Mouse (Mus musculus) midbrain, embryonic 15.5 days (tissue): Measurements from ENCODE around the gene Ndufa10. TPM values are rescaled to one million over a fixed set of nuclear protein-coding genes. Genes with fewer than 3 reads are reported as not detected.
A peak's percentile ranks its signal among the peaks of the same experiment; 100 is the strongest.

Source experiments
- ATAC-seq: fragments of 200-750 bp; cut with Nextera tagmentation; replicated peaks from 2 replicates; pipeline ENCODE4 v1.8.0; 2017; ENCODE audit warnings: moderate TSS enrichment
- H3K27ac ChIP-seq: fragments of 300-500 bp; sonication (generic); 2 replicates; pipeline ENCODE4 v1.5.1; 2015; ENCODE audit warnings: mild to moderate bottlenecking, inconsistent platforms
- H3K27me3 ChIP-seq: fragments of 300-500 bp; sonication (generic); replicated peaks from 2 replicates; pipeline ENCODE4 v1.6.1; 2015; ENCODE audit warnings: inconsistent platforms
- H3K36me3 ChIP-seq: fragments of 300-500 bp; sonication (generic); replicated peaks from 2 replicates; pipeline ENCODE4 v1.6.1; 2015; ENCODE audit warnings: inconsistent platforms
- H3K4me1 ChIP-seq: fragments of 300-500 bp; sonication (generic); 2 replicates; pipeline ENCODE4 v1.6.1; 2015; ENCODE audit warnings: inconsistent platforms
- H3K4me2 ChIP-seq: fragments of 300-500 bp; sonication (generic); 2 replicates; pipeline ENCODE4 v1.6.1; 2015; ENCODE audit warnings: inconsistent platforms, mild to moderate bottlenecking, moderate library complexity
- H3K4me3 ChIP-seq: fragments of 300-500 bp; sonication (generic); 2 replicates; pipeline ENCODE4 v1.5.1; 2015; ENCODE audit warnings: mild to moderate bottlenecking, inconsistent platforms
- H3K9ac ChIP-seq: fragments of 300-500 bp; sonication (generic); 2 replicates; pipeline ENCODE4 v1.6.1; 2015; ENCODE audit warnings: mild to moderate bottlenecking, inconsistent platforms
- H3K9me3 ChIP-seq: fragments of 300-500 bp; sonication (generic); 2 replicates; pipeline ENCODE4 v1.6.1; 2016; ENCODE audit warnings: inconsistent platforms
- WGBS: fragments of 180-500 bp; shearing (Covaris S2); methylation state at CpG from one replicate; pipeline ENCODE4 v1.1.7; 2015; ENCODE audit warnings: mixed read lengths; 5-methylcytosine and 5-hydroxymethylcytosine counted together
- polyA plus RNA-seq: library from polyadenylated mRNA; unstranded; fragments of >200 nt; fragmentation: Nextera tagmentation; extraction: Ambion mirVana; gene quantifications from 2 replicates; pipeline ENCODE4 v1.2.1, GENCODE M21; 2015

Gene Ndufa10
- polyA plus RNA-seq, 1 experiment from 2014 or later: 303 TPM

DNA sequence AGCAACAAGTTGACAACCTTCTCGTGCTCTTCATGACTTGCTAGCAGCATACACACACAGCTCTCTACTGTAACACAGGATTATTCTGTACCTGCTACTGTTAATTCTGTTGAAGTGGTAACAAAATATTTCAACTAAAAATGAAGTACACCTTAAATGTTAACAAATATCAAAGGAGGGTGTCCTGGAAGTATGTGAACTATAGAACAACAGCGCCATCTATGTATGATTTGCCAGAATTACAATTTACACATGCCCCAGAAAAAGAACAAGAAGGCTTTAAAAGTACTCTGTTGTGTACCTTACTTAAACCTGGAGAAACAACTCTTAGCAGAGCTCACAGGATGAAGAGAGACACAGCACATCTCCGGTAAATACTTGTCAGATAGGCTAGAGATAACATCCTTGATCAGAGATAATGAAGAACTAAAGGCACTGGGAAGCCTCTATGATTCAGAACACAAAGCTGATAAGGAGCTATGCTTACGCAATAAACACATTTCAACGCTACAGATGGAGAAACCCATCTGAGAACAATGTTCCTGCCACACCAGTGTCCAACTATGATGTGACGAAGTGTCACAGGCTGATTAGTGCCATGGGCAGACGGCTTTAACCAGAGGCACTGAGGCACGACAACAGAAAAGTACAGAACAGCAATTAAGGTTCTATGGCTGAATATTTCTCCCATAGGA, 19.8 kb downstream of the Ndufa10 start:
- WGBS: 78% methylated on average over 8 of the region's 8 CpGs
- H3K4me3 ChIP-seq: no peak overlapping the region
- H3K36me3 ChIP-seq: peaks cover 61% of the 10 kb centered on the region
- H3K27ac ChIP-seq: no peak overlapping the region
- no peaks in the 10 kb centered on the region for H3K4me1 ChIP-seq
- no peak overlapping the region for H3K9ac ChIP-seq
- H3K27me3 ChIP-seq: no peaks in the 10 kb centered on the region
- H3K4me2 ChIP-seq: no peak overlapping the region
- no peak for ATAC-seq
- no peaks in the 10 kb centered on the region for H3K9me3 ChIP-seq

DNA sequence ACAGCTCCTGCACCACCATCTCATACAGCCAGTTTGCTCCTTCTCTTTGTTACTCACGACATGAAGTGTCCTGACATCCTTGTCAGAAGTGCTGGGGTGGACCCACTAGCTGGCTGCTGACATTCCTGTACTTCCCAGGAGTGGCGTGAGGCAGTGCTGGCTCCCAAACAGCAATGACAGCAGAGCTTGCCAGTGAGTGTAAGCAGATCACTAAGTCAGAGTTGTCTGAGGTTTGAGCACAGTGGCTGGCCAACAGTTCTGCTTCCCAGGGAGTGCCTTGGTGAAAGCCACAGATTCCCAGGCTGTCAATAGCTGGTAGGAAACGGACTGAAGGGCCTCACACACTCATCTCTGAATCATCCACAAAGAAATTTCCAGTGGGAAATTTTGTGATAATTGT, 25.4 kb downstream of the Ndufa10 start:
- Histone ChIP-seq H3K9ac (no peak overlapping the region), H3K27ac (no peak overlapping the region), H3K4me3 (no peak overlapping the region), H3K4me2 (no peak overlapping the region), H3K4me1 (no peaks in the 10 kb centered on the region), H3K27me3 (no peaks in the 10 kb centered on the region), H3K36me3 (peaks cover 61% of the 10 kb centered on the region), H3K9me3 (no peaks in the 10 kb centered on the region)
- WGBS: 90% methylated on average over 3 of the region's 3 CpGs
- ATAC-seq: no peak

DNA sequence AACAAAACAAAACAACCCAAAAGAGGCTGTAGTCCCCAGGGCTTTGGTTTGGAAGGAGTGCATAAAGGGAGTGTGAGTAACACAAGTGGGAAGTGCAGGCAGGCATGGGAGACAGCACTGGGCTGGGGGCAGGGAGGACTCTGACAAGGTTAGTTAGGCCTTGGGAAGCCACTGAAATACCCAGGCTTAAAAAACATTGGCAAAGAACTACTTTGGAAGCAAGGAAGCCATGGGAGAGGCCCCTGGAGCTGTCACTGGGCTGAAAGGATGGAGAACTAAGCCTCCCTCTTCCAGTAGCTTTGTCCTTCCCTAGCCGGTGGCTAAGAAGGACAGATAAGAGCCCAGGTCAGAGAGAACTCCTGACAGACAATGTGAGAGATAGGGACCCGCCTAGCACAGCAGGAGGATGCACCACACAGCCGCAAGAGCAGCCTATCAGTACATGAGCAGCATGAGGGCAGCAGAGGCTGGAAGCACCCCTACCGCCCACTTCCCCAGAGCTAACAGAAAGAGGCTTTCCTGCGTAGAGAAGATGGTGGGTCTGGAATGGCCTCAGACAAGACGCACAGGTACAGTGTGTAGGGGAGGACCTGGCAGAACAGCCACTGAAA, 32.1 kb downstream of the Ndufa10 start:
- Histone ChIP-seq H3K9ac (no peak overlapping the region), H3K27me3 (no peaks in the 10 kb centered on the region), H3K4me2 (no peak overlapping the region), H3K9me3 (no peaks in the 10 kb centered on the region), H3K4me3 (no peak overlapping the region), H3K4me1 (peaks cover 21% of the 10 kb centered on the region), H3K36me3 (peaks cover 30% of the 10 kb centered on the region; the same call in 1 of the 2 replicates), H3K27ac (no peak overlapping the region)
- ATAC-seq: no peak
- WGBS: 58% methylated on average over 6 of the region's 6 CpGs

DNA sequence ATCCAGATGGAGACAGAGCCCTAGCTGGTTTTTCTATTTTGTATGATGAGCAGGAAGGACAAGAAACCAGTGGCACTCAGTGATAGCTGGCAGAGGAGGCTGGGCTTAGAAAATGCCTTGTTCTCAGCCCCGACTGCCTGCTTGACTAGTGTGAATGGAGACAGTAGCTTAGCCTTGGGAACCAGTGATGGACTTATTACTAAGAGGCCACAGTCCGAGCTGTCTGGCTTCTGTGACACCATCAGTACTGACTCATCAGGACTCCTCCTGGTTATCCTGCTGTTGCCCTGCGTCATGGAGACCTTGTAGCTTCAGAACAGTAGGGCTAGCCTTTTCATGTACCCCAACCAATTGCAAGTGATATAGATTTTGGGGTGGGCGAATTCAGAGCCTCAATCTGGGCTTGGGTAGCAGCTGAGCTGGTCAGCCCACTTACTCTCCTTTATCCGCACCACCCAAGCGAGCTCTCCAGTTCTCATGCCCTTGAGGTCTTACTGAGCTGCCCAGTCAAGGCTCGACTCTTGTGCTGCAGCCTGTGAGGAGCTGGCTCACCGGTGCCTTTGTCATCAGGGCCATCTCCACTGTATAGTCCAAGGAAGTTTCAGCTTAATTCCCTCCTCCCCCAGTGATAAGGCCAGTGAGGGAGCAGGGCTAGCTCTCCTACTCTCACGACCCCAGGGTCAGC, 33.5 kb downstream of the Ndufa10 start:
- ATAC-seq: no peak
- 91% methylated on average over 9 of the region's 9 CpGs for WGBS
- H3K4me2 ChIP-seq: no peak overlapping the region
- no peak overlapping the region for H3K27ac ChIP-seq
- H3K4me3 ChIP-seq: no peak overlapping the region
- no peaks in the 10 kb centered on the region for H3K27me3 ChIP-seq
- peaks cover 26% of the 10 kb centered on the region; the same call in 1 of the 2 replicates for H3K36me3 ChIP-seq
- no peak overlapping the region for H3K9ac ChIP-seq
- no peaks in the 10 kb centered on the region for H3K9me3 ChIP-seq
- H3K4me1 ChIP-seq: peaks cover 23% of the 10 kb centered on the region

DNA sequence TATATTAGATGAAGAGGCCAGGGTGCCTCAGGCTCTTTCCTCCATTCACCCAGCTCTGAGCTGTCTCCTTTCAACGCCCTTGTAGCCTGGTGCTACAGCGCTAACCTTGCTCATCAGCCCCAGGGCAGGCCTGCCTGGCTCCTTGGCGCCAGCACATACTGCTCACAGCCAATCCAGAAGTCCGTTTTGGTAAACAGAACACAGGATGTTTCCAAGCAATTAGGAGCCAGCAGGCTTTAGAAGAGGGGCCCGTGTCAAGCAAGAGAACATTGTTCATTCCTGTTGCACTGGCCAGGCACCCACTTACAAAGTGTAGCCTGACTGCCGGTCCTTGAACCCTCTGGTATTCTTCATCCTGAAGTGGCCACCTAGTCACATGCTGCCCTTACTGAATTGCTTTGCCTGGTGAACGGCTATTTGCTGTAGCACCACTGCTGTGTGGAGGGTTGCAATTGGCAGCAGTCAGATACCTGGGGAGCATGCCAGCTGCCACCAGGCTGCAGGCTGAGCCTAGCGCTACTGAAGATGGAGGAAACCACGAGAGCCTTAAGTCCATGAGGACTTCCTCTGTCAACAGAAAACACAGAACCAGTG, 35.9 kb downstream of the Ndufa10 start:
- Histone ChIP-seq H3K27ac (peak overlapping the region; percentile 60; the same call in 1 of the 2 replicates), H3K27me3 (no peaks in the 10 kb centered on the region), H3K4me2 (no peak overlapping the region), H3K4me3 (no peak overlapping the region), H3K36me3 (peaks cover 16% of the 10 kb centered on the region; the same call in 1 of the 2 replicates), H3K9me3 (no peaks in the 10 kb centered on the region), H3K4me1 (peaks cover 23% of the 10 kb centered on the region), H3K9ac (no peak overlapping the region)
- peak; percentile 66 for ATAC-seq
- WGBS: 49% methylated on average over 9 of the region's 9 CpGs

DNA sequence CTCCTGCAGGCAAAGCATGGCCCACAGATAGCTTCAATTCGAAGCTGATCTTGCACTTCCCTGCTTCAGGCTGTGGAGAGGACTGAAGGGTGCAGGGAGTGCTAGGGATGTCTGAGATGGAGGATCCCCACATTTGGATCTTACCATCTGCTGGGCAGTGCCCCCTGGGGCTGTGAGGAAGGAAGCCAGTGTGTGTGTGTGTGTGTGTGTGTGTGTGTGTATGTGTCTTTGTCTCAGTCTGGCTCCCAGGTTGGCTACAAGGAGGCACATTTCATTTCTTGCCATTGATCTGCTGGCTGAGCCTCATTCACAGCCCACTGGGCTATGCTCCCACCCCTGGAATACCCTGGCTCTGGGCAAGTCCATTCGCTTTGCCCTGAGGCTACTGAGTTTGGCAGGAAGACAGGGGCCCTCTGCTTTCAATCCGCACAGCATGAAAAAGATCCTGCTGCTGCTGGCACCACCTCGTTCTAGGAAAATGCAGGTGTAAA, 36.8 kb downstream of the Ndufa10 start:
- Histone ChIP-seq H3K9me3 (no peaks in the 10 kb centered on the region), H3K4me3 (no peak overlapping the region), H3K27ac (0 out of 2 replicates have a peak overlapping the region, but pooled peaks have one; percentile 60), H3K27me3 (no peaks in the 10 kb centered on the region), H3K4me1 (peaks cover 27% of the 10 kb centered on the region), H3K36me3 (peaks cover 15% of the 10 kb centered on the region; the same call in 1 of the 2 replicates), H3K4me2 (no peak overlapping the region), H3K9ac (no peak overlapping the region)
- ATAC-seq: peak; percentile 51
- 40% methylated on average over 4 of the region's 4 CpGs for WGBS

DNA sequence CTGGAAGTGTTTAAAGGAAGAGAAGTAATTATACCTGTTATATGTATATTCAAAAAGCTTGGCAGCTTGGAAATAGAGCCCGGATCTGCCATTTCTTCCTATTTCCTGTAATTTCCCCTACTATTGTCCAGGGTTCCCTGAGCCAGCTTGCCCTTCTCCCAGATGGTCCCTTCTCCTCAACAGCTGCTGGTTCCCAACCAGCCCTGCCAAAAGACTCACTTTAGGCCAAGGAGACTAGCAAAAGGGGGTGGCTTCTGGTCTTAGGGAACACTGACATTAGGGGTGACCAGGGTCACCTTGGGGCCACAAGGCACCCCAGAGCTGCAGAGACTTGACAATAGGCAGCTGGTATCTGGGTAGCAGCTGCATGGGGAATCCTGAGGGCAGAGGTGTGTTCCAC, 38.7 kb downstream of the Ndufa10 start:
- Histone ChIP-seq H3K9me3 (no peaks in the 10 kb centered on the region), H3K4me1 (peaks cover 27% of the 10 kb centered on the region), H3K27ac (no peak overlapping the region), H3K27me3 (no peaks in the 10 kb centered on the region), H3K36me3 (0 out of 2 replicates have a peak, but pooled peaks cover 7% of the 10 kb centered on the region), H3K4me3 (no peak overlapping the region), H3K9ac (no peak overlapping the region), H3K4me2 (no peak overlapping the region)
- 94% methylated on average over 1 of the region's 1 CpGs for WGBS
- no peak for ATAC-seq

DNA sequence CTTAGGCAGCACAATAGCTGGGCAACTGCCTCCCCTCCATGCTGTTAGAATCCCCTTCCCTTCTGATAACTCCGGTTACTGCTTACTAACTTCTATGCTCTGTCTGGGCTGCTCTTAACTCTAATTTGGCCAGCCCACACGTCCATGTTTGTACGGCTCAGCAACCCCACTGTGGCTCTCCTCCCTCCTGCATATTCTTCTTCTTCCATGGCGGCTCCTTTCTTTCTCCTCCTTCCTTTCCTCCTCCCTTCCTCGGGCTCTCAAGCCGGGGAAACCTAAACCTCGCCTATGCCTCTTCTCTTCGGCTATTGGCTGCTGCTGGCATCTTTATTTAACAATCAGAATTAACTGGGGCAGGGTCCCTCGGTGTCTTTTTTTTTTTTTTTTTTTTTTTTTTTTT, 40.9 kb downstream of the Ndufa10 start:
- Histone ChIP-seq H3K9me3 (no peaks in the 10 kb centered on the region), H3K27ac (no peak overlapping the region), H3K9ac (no peak overlapping the region), H3K4me2 (no peak overlapping the region), H3K36me3 (no peaks in the 10 kb centered on the region), H3K4me3 (no peak overlapping the region), H3K4me1 (peaks cover 19% of the 10 kb centered on the region), H3K27me3 (no peaks in the 10 kb centered on the region)
- 67% methylated on average over 9 of the region's 9 CpGs for WGBS
- no peak for ATAC-seq

DNA sequence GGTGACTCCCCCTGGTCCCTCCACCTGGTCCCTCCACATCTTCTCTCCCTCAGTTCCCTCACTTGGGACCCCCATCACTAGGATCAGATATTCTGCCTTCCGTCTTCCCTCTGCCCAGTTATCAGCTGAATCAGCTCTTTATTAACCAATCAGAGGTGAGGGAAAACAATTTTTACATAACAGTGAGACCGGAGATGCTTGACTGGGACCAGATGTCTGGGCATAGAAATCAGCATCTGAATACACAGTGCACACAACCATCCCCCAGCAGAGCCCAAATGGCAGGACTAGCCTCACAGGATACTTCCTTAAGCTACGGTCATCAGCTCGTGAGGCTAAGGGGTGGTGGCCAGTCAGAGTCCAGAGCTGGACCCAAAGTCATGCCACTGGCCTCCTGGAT, 41.6 kb downstream of the Ndufa10 start:
- 28% methylated on average over 4 of the region's 4 CpGs for WGBS
- Histone ChIP-seq H3K9ac (no peak overlapping the region), H3K4me1 (peaks cover 12% of the 10 kb centered on the region), H3K27me3 (no peaks in the 10 kb centered on the region), H3K27ac (no peak overlapping the region), H3K4me3 (no peak overlapping the region), H3K36me3 (no peaks in the 10 kb centered on the region), H3K4me2 (no peak overlapping the region), H3K9me3 (no peaks in the 10 kb centered on the region)
- ATAC-seq: no peak

DNA sequence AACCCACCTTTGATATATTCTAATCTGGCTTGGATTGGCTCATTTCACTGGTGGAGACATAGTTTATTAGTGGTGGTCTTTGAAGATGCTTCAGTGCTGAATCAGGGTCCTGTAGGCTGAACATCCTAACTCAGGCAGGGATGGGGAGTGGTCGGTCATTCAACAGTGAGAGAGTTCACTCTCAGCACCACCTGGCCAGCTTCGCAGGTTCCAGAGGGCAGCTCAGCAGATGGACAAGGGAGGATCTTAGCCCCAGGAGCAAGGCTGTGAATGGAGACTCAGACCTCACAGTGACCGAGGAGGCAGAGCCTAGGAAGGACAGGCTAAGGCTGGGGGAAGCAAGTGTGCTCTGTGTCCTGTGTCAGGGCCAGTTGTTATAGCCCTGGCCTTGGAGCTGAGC, 42.2 kb downstream of the Ndufa10 start:
- H3K4me1 ChIP-seq: peaks cover 5% of the 10 kb centered on the region
- no peaks in the 10 kb centered on the region for H3K9me3 ChIP-seq
- no peak overlapping the region for H3K9ac ChIP-seq
- no peaks in the 10 kb centered on the region for H3K27me3 ChIP-seq
- ATAC-seq: no peak
- no peak overlapping the region for H3K4me2 ChIP-seq
- no peaks in the 10 kb centered on the region for H3K36me3 ChIP-seq
- H3K27ac ChIP-seq: no peak overlapping the region
- H3K4me3 ChIP-seq: no peak overlapping the region
- 80% methylated on average over 3 of the region's 3 CpGs for WGBS

DNA sequence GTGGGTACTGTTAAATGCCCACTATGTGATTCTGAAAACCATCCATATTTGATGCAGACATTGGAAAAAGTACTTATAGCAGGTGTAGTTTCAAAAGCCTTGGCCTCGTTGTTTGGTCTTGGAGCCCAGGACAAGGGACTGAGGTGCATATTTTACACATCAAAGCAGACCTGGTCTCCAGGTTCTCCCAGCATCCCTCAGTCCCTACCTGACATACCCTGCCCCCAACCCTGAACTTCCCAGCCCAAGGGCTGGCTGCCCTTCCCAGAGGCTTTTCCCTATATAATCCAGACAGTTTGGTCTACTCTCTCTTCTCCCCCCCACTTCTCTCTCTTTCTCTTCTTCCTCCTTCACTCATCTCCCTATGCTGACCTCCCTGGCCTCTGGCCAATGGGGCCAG, 42.7 kb downstream of the Ndufa10 start:
- Histone ChIP-seq H3K36me3 (no peaks in the 10 kb centered on the region), H3K9me3 (no peaks in the 10 kb centered on the region), H3K4me1 (0 out of 2 replicates have a peak, but pooled peaks cover 4% of the 10 kb centered on the region), H3K27me3 (no peaks in the 10 kb centered on the region), H3K9ac (no peak overlapping the region), H3K4me3 (no peak overlapping the region), H3K4me2 (no peak overlapping the region), H3K27ac (no peak overlapping the region)
- no peak for ATAC-seq
- WGBS: 84% methylated on average over 1 of the region's 1 CpGs

DNA sequence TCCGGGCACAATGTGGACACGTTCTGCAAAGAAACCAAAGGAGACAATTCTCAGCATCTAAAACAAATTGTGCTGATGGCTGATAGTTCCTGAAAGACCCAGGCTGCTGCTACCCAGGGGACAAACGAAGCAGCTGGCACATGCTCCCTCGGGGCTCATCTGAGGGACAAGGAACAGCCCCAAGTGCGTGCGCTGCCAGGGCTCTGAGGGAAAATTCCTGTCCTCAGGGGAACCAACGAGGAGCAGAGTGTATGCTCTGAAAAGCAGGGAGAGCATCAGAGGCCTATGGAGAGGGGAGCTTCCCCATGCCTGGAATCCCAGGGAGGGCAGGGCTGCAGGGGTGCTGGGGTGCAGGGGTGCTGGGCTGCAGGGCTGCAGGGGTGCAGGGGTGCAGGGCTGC, 48.9 kb downstream of the Ndufa10 start:
- Histone ChIP-seq H3K4me1 (no peaks in the 10 kb centered on the region), H3K4me2 (no peak overlapping the region), H3K9ac (no peak overlapping the region), H3K27me3 (no peaks in the 10 kb centered on the region), H3K4me3 (no peak overlapping the region), H3K9me3 (no peaks in the 10 kb centered on the region), H3K27ac (no peak overlapping the region), H3K36me3 (no peaks in the 10 kb centered on the region)
- 60% methylated on average over 7 of the region's 7 CpGs for WGBS
- no peak for ATAC-seq
